Mouse (Mus musculus) layer of hippocampus, adult 8-10 months (tissue): ENCODE measurements around the gene Ccdc188. TPM values are rescaled to one million over a fixed set of nuclear protein-coding genes. Genes with fewer than 3 reads are reported as not detected.
A peak's percentile ranks its signal among the peaks of the same experiment; 100 is the strongest.

ENCODE experiments used
- DNase-seq, 2 experiments: peaks; one replicate each; pipeline ENCODE4 v3.0.0; 2022; ENCODE audit warnings: low spot score in 2 of 2
- total RNA-seq, 4 experiments: library from RNA; stranded (reverse); gene quantifications; 2 replicates each; pipeline ENCODE4 v1.2.4; 2022

Ccdc188 gene
- total RNA-seq, 4 experiments from 2014 or later: not detected

DNA sequence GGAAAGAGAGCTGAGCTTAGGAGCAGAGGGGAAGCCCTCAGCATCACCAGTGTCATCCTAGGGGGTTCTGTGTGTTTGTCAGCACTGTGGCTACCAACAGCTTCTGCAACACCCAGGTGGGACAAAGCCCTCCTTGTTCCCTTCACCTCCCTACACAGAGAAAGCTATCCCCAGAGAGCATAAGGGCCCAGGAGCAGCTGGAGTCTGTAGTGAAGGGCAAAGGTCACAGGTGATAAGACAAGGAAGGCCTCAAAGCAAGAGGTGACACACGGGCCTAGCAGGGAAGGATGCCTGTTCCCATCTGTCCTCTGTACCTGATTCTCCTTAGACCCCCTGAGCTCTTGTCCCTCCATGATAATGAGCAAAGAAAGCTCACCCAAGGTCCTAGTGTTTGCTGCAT is 16.1 kb upstream of the Ccdc188 start:
- no peak for DNase-seq

DNA sequence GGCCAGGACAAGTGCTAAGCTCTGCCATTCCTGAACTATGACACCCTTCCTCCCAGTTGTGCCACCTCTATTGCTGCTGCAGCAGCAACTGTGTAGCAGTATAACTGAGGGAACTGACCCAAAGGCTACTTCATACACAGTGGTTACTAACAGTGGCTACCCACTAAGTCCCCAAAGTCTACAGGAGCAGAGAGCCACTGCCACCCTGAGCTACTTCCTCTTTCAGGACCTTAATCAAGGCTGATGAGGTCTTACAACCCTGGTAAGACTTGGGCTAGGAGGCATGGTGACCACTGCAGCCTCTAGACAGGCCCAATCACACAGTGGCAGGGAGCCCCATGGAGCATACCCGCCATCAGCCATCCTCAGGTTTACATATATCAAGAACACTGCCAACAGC is 15.6 kb upstream of the Ccdc188 start:
- DNase-seq: no peak

DNA sequence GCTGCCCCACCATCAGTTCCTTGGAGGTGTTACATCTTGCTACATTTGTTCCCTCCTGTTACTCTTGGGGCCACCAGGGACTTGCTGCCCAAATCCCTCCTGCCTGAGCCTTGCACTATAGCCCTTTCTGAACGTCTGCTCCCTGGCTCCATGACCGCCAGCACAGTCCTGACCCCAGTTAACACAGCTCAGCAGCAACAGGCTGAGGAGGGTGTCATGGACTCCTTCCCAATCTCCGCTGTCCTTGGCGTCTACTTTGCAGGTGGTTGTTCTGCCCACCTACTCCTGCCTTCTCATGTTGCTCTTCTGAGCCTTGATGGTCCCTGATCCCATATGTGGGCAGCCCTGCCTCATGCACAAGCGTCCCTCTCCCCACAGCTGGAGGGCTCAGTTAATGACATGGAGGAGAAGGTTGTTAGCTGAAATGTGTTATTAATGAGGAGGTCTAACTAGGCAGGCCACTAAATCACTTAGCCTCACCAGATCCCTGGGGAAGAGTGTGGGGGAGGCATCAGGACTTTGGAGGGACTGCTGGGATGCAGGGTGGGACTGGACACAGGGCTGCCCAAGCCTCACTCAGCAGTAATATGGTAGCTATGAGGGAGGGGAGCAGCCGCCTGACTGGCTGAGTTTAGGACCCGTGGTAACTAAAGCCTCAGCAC is 14.1 kb upstream of the Ccdc188 start:
- DNase-seq: no peak

DNA sequence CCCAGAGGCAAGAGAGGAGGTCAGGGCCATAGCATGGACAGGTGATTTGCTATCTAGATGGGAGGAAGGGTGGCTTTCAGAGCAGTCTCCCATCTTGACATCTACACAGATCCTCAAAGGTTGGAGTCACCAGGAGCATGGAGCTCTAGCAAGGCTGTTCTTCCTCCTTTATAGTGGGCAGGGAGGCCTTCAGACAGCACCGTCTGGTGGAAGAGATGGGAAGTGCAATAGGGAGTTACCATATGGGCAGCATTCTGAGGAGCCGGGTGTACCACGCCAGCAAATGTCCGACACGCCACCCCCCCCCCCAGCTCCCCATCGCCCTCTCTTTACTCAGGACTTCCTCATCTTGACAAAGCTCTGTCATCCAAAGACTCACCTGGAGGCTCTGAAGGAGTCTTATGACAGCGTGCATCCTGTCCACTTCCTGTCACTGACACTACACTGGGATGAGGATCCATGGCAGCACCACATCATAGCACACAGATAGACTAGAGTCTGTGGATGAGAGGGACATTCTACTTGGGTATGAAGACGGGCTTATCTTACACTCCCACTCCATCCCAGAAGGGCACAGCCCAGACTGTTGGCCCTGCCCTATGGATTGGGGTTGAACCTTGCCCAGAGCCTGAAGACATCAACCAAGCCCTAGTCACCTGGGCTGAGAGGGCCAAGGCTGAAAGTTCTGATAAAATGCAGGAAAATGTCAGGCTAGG is 6.8 kb upstream of the Ccdc188 start:
- peak in 1 of 2 experiments; percentile 83 for DNase-seq

DNA sequence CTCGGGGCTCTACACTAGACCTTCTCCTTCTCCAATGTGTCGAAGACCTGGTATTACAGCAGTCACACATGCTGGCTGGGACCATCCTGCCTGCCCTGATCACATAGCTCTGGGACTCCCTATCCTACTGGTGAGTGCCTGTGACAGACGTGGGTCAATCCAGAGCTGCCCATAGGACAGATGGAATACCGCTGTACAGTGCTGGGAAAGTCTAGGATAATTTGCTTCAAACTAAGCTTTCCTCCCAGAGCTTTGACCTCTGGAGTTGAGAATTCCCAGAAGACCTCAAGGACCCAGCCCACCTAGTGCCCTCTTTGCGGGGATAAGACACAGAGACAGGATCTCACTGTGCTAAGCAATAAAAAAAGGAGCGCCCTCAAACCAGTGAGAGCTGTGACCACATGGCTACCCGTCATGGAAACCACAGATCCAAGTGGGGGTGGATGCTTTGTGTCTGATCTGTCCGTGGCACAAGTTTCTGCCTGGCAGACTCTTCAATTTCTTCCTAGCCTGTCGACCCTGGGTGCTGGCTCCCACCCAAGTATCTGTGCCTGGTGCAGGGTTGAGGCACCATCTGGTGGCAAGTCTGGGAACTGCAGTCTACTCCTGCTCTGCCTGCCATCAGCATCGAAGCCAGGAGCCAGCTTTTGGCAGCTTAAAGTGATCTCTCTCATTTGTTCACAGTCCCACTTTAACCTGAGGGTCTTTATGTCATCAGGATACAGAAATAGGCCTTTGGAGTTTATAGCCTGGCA is 6.1 kb upstream of the Ccdc188 start:
- DNase-seq: peak; percentile 84 to 95

DNA sequence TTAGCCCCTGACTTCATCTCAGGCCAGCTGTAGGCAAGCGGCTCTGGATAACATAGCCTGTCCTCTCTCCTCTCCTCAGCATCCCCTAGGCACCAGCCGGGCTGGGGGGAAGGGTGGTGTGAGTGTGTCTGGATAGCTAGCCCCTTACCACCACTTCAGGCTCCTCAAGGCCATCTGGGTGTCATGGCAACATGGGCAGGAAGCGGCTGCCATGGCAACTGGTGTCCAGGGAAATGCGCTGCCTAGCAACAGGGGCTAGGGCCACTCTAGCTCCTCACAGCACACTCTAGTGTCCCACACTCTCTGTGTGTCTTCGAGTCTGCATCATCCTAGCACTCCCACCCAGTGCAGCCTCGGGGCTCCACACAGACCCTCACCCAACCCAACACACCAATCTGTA is 4.0 kb upstream of the Ccdc188 start:
- peak; percentile 74 to 81 for DNase-seq

DNA sequence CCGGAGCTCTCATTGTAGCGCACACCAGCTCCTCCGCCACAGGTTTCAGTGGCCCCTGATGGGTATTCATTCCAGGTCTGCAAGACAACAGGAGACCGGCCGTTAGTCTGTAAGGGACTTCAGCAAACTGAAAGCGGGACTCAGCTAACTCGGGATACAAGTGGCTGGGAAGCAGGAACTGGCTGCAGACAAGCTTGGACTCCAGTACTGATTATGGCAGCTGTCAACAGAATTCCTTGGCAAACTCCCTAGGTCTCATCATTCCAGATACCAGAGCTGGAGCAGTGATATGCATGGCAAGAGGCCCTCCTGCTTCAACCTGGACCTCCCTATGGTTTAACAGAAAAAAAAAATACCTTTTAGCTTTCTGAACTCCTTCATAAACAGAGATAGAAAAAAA is 2.8 kb upstream of the Ccdc188 start:
- DNase-seq: no peak

DNA sequence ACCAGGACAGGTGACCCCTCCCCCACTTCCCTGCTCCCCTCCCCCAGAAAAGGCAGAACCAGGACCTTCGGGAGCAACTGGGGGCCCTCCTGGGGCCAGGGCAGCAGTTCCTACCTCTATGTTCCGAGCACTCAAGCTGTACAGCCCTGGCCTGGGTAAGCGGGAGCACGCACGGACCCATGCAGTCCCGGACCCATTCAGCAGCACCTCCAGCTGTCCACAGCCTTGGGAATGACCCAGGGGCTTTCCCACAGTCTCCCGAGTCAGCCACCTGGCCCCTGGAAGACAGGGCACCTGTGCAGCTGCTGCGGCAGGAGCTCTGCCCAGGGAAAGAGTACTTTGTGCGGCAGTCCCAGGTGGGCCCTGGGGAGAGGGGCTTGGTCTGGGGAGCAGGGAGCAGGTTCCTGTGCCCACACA is 909 bp downstream of the Ccdc188 start:
- no peak for DNase-seq

DNA sequence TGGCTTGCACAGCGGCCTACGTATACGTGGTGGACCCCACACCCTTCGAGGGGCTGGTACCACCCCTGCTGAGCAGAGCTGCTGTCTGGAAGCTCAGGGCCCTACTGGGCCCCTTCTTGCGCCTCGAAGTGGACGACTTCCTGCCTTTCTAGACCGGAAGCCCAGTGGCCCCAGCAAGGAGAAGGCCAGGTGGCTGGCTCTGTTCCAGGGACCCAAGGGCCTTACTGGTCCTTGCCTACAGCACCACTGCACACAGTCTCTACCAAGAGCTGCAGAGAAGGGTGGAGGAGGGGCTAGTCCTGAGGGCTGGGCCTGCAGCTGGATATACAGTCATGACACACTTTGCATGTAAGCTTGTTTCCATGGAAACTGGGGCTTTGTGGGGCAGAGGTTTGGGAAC is 2.3 kb downstream of the Ccdc188 start:
- DNase-seq: no peak

DNA sequence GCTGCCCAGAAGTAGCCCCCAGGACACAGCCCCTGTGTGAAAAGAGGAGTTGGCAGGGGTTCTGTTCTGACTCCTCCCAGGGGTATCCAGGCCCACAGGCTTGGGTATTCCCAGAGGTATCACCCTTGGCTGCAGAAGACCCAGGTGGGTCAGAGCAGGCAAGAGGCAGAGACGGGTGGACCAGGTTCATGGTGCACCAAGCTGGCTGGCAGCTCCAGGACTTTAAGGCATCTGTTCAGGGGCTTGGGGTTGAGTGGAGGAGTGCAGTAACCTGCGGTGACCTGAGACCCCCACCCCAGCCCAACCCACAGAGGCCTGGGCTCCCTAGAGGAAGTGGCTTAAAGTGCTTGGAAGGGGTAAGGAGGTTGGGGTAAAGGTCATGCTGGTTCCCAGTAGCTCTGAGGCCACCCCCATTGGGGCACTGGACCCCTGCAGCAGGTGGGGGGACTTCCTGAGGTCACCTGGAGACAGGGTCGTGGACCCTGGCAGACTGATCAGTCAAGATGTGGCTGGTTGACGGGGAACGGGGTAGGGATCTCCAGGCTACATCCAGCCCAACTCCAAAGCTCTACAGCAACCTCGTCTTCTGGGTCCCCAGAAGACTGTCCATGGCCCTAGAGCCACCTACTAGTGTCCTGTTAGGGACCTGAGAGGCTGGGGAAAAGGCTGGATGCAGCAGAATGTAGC is 3.3 kb downstream of the Ccdc188 start:
- DNase-seq: no peak

DNA sequence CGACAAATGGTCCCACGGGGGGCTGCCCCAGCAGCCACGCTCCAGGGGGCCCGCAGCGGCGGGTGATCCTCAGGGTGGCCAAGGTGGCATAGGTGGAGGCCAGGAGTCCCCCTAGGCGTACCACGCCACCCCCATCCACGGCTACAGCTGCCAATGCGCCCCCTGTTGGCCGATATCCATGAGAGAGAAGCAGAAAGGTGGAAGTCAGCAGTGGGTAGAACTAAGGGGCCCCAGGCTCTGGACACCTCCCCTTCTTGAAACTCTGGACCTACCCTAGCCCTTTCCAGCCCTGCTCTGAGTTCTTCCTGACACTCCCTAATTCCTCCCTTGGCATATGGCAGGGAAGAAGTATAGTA is 3.8 kb downstream of the Ccdc188 start:
- no peak for DNase-seq

DNA sequence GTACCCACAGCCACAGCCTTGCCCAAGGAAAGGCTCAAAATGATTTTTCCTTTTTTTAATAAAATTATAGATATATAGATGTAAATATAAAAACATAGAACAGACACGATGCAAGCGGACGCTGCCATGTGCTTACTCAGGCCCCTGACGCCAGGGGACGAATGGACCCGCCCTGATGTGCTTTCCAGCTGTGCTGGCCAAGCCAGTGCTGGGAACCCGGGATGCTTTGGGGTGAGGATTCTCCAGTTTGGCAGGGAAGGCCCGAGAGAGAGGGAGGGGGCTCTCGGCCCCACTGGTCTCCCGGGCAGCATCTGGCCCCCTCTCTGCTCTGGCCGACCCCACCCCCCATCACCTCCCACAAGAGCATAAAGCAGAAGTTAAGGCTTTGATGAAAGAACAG is 4.5 kb downstream of the Ccdc188 start:
- no peak for DNase-seq

DNA sequence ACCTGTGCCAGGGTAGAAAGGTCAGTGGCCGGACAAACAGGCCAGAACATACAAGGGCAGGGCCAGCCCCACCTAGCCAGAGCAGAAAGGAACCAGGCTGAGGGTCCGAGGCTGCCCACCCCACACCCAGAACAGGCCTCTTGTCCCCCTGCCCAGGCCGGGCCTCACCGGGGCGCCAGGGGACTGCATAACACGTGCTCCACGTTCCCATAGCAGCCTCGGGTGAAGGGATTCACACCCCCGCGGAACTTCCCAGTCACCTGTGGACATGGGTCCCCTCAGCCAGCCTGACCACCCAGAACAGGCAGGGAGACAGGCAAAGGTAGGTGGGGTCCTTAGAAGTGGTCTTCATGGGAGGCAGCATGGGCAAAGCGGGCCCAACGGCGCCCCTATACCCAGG is 9.5 kb downstream of the Ccdc188 start:
- DNase-seq: no peak

DNA sequence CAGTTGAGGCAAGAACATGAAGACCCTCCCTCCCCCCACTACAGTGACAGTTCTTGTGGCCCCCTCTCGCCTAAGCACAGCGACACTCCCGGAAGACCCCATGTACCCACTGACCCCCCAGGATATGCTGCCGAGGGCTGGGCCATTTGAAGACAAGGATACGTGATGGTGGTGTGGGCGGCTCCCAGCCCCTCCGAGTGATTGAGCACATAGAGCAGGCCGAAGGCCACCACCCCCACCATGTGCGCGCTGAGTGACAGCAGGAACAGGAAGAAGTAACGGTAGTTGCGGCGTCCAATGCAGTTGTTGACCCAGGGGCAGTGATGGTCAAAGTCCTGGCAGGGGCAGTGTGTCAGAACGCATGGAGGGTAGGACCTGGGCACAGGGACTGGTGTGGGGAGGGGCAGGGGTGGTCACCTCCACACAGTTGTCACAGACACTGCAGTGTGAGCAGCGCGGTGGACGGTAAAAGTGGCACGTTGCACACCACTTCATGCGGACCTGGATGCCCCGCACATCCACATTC is 10.3 kb downstream of the Ccdc188 start:
- no peak for DNase-seq

DNA sequence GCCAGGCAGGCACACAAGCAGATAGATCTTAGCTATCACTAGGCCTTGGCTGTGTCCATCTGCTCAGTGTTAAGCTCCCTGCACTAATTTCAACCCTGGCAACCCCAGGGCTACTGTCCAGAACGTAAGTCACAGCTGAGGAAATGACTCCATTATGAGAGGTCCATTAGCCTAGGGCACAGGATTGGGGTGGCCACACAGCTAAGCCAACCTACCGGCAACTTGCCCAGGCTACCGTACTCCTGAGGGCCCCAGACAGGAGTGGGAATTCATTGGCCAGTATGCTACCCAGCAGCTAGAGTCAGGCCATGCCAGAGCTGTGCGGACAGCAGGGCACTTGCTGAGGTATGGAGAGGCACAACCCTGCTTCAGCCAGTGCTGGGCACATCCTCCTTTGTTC is 11.2 kb downstream of the Ccdc188 start:
- DNase-seq: no peak

DNA sequence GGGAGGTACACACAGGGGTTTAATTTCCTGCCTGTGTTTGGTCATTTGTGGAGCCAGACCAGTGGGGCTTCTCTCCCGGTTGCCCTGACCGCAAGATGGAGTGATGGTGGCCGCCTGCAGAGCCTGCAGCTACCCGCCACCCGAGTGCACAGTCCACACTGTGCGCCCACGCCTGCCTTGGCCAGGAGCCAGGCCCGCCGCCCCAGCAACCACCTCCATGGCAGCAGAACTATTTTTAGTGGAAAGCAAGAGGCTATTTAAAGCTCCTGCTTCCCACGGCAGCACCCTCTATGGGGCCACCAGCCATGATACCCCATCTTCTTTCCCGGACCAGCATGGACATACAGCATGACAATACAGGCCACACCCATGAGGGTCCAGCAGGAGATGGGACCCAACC is 11.9 kb downstream of the Ccdc188 start:
- peak; percentile 82 to 85 for DNase-seq

DNA sequence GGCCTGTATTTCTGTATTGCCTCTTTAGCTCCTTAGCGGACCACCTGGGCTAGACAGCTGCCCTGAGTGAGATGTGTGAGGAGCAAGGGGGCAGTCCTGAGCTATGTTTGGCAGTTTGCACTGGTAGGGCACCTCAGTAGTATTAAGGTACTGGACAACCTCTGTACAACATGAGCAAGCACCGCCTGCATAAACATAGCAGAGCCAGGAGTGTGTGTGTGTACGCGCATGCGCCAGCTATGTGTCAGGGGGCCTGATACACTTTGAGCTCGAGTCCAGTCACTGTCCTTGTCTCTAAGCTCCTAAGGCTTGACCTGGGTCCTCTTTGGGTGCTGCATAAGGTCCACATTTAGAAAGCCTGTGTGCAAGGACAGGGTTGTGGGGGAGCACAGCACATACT is 12.9 kb downstream of the Ccdc188 start:
- DNase-seq: no peak

DNA sequence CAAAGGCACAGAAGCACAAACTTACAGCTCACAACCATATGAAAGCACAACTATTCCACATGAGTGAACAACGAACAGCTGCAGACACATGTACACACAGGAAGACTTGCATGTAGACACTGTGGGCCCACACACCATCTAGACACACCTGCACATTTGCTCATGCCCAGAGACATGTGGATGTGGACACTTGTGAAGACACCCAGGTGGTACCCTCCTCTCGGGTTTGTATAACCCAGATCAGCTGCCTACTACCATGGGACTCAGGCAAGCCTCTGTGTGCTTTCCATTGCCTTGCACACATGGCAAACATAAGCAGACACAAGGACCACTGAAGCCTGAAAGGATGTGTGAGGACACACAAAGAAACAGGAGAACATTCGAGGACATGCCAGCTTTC is 13.4 kb downstream of the Ccdc188 start:
- no peak for DNase-seq

DNA sequence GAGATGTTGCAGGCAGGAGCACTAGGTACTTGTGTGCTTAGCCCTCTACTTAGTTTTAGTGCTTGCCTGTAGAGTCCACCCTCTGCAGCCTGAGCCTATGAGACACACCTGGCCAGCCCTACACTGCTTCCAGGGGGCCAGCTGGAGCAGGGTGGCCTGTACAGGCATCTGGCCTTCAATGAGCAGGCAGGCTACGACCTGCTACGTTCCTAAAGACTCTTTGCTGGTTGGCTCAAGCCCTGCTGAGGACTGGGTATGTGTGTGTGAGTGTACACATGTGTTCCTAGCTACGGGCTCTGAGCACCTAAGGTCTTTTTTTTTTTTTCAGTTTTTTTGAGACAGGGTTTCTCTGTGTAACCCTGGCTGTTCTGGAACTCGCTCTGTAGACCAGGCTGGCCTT is 13.8 kb downstream of the Ccdc188 start:
- DNase-seq: no peak

DNA sequence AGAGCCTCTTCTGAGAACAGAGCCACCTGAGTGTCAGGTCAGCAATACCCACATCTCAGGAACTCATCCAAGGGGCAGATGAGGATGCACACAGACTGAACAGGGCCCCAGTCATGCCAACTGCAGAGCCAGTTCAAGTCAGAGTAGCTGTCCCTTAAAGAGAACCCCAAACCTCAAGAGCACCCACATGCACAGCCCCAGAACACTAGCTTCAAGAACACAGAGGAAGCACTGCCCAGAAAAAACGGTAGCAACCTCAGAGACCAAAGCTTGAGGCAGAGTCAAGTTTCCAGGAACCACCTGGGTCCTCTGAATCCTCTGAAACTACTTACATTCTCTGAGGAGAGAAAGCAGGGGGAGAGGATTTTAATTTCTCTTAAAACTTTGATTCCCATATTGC is 15.8 kb downstream of the Ccdc188 start:
- DNase-seq: no peak

DNA sequence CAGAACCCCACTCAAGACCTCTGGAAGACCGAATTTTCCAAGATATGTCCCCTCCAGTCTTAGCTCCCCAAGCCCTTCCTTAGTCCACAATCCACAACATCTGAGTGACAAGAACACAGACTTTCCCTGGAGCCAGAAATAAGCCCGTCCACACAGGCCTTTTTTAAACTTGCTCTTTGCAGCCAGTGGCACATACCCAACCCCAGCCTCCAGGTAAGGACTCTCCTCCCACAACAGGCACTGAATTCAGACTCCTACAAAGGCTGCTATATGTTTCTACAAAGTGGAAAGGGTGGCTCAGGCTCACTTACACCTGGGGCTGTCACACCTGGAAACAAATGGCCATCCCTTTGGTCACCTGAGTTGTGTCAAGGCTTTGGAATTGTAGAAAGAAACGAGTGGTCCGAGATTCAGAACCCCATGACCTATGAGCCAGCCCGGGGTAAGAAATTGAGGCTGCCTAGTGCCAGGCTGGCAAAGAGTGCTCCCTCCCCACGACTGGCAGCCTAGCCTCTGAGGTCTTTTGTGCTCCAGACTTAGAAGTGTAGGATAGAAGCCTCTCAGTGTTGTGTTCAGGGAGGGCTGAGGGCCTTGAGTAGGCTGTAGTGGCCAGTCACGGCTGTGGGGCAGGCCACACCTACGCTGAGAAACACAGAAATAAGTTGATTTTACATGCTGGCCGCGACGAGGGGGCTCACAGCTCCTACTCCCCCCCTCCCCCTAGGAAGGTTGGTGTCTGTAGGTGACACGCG is 16.4 kb downstream of the Ccdc188 start:
- peak in 1 of 2 experiments; percentile 26 for DNase-seq
